ENCODE assay signal across 19 mouse cellular contexts in genomic region chr9:88558146-88558545, GRCm38 (mm10). TPM values are rescaled to one million over a fixed set of nuclear protein-coding genes. Genes with fewer than 3 reads are reported as not detected.
"Had no signal": no experiment of that assay in that cellular context is flagged by ENCODE, and none has a peak within 500 bp of the region (broad histone marks: within the 10 kb centered on the region; RNA-seq: fewer than 3 reads in every experiment).

No protein-coding gene starts in this region.

- H3K4me3 ChIP-seq: layer of hippocampus, adult 2 months; limb, embryonic 12.5 days; liver, embryonic 13.5 days; lung, embryonic 15.5 days; megakaryocyte, embryonic 14.5 days; midbrain, embryonic 15.5 days; neural tube, embryonic 12.5 days had no signal

- H3K9ac ChIP-seq: limb, embryonic 12.5 days; liver, embryonic 13.5 days; liver, postnatal 0 days; lung, embryonic 15.5 days; midbrain, embryonic 15.5 days; neural tube, embryonic 12.5 days had no signal

- H3K27ac ChIP-seq: layer of hippocampus, adult 2 months; limb, embryonic 12.5 days; liver, embryonic 13.5 days; lung, embryonic 15.5 days; macrophage; midbrain, embryonic 15.5 days; neural tube, embryonic 12.5 days had no signal

- ATAC-seq: liver, postnatal 0 days; midbrain, embryonic 15.5 days had no signal

- DNase-seq: kidney, postnatal 10 days; kidney, postnatal 4 days; liver; liver, embryonic 13.5 days; liver, postnatal 0 days; lung, postnatal 14 days; thymus, adult 18-20 months; thymus, postnatal 14 days had no signal

- H3K4me2 ChIP-seq: limb, embryonic 12.5 days; liver, embryonic 13.5 days; lung, embryonic 15.5 days; midbrain, embryonic 11.5 days; midbrain, embryonic 15.5 days; neural tube, embryonic 12.5 days had no signal

- H3K4me1 ChIP-seq: limb, embryonic 12.5 days; liver, embryonic 13.5 days; lung, embryonic 15.5 days; midbrain, embryonic 15.5 days; neural tube, embryonic 12.5 days had no signal

- H3K9me3 ChIP-seq: liver, embryonic 13.5 days; lung, embryonic 15.5 days; megakaryocyte, embryonic 14.5 days; midbrain, embryonic 15.5 days; neural tube, embryonic 12.5 days had no signal

- H3K27me3 ChIP-seq: limb, embryonic 12.5 days; liver, embryonic 13.5 days; lung, embryonic 15.5 days; megakaryocyte, embryonic 14.5 days; midbrain, embryonic 15.5 days; neural tube, embryonic 12.5 days had no signal

RNA-seq across cellular contexts. Expression of gene Trim43a, which starts 22.5 kb away (rescaled TPM):
- total RNA-seq: monocyte, adult 5-6 weeks; neutrophil, adult 5-6 weeks had no signal
- polyA plus RNA-seq: limb, embryonic 12.5 days; liver, embryonic 13.5 days; liver, postnatal 0 days; macrophage; midbrain, embryonic 11.5 days; stomach, embryonic 14.5 days had no signal
